Mouse (Mus musculus): ENCODE data around the gene Cfap298.

The Cfap298 gene

DNA sequence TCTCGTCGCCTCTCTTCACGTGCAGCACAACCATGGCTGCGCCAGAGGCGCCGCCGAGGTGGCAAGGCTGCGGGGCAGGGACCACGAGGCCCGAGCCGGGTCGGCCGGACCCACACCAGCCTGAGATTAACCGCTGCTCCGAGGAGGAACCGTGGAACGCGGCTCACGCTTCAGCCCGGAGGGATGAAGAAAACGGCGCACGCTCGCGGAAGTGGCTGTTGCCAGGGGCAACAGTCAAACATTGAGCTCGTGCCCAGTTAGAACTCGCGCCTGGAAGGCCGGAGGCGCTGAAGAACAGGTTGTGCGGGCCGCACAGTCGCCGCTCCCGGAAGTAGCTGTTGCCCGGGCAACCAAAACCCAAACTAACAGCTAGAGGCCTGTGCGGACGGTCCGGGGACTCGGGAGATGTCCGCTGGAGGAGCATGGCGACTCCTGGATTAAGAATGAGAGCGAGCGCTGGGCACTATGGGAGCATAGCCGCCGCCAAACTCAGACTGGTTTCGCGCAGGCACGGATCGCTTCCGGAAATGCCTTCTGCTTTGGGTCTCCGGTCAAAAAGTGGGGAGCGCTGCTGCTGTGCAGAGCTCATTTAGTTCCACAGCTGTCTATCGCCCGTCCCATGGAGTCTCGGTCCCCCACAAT lies at the start of gene Cfap298:
TSS of gene Cfap298 (minus strand) at position 428 of the 642 bp plus-strand sequence.
- DNase-seq (ENCODE audit: low spot score), result peak; percentile 84

DNA sequence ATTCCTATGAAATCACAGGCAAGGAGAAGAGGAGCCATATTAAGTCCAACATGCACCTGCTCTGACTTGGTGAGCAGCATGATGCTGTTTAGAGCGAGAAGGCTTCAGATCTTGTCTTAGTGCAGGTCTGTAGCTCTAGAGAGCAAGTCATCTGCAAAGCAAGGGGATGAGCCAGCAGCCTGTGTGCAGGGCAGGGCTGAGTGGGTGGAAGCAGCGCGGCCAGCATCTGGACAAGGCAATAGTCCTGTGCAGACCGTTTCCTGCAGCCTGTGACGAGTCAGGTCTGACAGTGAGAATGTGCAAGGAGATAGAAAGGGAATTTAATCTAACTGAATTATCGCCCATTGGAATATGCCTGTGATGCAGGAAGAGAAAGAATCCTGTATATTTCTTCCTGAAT lies 36.1 kb upstream of the Cfap298 start:
- DNase-seq (ENCODE audit: low spot score), result no peak

DNA sequence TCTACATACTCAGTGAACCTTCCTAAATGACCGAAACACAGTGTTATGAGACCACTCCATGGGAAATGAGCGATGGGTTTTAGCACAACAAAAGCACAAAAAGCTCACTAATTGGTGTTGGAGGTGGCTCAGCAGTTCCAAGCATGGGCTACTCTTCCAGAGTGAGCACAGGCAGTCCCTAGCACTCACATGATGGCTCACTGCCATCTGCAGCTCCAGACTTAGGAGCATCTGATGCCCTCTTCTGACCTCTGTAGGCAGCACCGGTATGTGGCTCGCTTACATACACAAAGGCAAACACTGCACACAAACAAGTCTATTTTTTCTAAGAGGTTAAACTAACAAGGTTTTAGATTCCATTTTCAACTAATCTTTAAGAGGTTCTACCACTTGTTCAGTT lies 31.3 kb upstream of the Cfap298 start:
- no peak for DNase-seq (ENCODE audit: low spot score)

DNA sequence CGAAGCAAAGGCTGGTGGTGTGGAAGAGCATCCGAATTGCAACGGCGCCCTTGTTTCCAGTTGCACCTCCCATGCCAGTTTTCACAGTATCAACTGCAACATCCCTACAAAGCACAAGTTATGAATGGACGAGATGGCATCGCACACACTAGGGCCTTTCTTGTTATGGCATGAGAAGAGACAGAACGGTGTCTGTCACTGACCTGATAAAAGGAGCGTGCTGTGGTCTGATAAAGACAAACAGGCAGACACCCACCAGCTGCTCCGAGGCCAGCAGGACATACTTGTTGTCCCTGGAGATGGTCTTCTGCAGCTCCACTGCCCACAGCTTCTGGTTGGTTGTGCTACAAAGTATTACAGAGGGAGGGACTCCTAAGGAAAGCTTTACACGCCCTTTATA lies 29.4 kb upstream of the Cfap298 start:
- DNase-seq (ENCODE audit: low spot score), result no peak

DNA sequence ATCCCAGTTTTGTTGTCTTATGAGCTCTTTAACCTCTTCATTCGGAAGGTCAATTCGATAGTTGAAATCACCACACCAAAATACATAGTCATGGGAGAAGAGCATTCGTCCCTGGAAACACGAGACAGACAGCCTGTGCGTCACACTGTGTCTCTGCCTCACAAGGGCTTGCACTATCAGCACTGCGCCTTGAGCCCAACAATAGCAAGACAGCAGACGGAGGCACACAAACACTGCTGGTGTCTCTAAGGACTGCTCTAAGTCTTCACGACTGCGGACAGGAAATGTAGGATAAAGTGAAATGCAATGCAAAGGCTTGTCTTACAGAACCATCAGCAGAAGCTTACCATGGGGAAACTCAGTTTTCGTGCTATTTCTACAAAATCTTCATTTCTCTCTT lies 29.0 kb upstream of the Cfap298 start:
- no peak for DNase-seq (ENCODE audit: low spot score)

DNA sequence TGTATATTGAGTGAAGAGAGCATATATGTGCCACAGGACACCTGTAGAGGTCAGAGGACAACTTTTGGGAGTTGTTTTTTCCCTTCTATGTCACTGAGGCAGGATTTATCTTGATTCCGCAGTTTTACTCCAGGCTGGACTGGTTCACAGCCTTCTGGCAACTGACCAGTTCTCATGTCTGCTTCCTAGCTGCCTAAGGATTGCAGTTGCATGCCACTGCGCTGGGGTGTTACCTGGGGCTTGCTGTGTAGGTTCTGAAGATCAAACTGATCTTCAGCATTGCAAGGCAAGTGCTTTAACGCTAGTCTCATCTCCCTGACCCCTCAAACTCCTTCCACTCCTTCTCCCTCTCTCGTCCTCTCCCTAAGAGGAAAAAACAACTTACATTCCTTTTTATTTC lies 28.3 kb upstream of the Cfap298 start:
- DNase-seq (ENCODE audit: low spot score), result no peak

DNA sequence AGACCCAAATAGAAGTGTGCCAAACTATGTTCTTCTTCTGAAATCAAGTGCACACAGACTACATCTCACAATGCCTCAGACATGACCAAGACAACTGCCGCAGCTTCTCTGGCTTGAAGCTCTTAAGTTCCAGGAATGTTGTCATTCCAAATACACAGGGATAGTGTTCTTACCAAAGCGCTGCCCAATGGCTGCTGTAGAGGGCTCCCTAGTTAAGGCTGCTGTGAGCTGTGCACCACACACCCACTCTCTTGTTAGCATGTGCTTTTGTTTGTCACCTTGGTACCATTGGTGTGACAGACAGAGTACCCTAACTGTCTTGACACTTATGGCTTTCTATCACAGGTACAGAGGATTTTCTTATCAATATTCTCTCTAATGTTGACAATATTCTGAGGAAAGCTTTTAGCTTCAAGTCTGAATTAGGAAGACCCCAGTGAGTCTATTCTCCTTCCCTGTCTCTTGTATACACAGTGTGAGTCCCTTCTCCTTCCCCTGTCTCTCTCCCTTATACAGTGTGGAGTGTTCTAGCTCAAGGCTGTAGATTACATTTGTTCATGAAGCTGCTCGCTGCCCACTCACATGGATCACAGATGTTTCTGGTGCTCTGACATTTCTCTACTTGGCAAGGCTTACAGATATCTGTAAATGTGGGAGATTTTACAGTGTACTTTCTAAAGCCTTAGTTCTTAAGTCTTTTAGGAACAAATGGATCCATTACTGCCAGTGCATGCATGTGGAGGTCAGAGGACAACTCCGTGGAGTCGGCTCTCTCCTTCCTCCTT lies 23.6 kb upstream of the Cfap298 start:
- DNase-seq (ENCODE audit: low spot score), result no peak

DNA sequence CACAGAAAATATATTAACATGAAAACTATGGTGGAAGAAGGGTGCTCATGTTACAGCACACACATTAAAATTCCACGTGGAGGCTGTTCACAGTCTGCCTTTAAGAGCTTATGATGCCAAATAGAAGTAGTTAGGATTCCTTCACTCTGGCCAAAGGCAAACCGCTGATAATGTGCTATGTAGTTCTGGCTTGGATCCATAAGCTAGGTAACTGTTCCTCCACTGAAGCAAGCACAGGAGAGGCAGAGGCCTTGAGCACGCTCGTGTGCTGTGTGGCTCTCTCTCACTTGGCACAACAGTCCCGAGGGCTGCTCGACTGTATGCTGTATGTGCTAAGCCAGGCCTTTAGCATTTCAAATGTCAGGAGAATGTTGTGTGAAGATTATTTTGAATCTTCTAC lies 20.6 kb upstream of the Cfap298 start:
- no peak for DNase-seq (ENCODE audit: low spot score)

DNA sequence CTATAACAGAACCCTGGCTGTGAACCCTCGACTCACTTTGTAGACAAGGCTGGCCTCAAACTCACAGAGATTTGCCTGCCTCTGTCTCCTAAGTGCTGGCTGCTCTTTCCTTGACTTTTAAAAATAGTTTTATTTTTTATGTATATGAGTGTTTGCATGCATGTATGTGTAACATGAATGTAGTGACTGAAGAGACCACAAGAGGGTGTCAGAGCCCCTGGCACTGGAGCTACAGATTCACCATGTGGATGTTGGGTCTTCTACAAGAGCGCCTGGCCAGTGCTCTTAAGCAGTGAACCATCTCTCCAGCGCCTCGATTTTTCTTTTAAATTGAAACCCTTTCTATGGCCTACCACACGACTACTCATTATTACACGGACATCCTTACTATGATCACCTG lies 18.9 kb upstream of the Cfap298 start:
- DNase-seq (ENCODE audit: low spot score), result no peak

DNA sequence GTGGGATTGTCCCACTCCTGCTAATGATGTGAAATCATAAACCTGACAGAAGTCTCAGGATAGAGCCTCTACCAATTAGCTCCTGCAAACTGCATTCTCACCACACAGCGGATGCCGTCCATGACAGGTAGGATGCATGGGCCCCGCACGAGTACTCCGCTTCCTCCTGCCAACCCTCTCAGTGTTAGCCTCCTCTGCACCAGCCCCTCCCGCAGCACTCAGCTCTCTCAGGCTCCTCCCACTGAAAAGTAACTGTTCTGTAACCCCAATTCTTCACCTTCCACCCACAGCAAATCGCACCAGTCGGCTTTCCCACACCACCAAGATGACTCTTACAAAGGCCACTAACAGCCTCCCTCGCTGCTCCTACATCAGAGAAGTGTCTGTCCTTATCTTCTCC lies 18.2 kb upstream of the Cfap298 start:
- no peak for DNase-seq (ENCODE audit: low spot score)

DNA sequence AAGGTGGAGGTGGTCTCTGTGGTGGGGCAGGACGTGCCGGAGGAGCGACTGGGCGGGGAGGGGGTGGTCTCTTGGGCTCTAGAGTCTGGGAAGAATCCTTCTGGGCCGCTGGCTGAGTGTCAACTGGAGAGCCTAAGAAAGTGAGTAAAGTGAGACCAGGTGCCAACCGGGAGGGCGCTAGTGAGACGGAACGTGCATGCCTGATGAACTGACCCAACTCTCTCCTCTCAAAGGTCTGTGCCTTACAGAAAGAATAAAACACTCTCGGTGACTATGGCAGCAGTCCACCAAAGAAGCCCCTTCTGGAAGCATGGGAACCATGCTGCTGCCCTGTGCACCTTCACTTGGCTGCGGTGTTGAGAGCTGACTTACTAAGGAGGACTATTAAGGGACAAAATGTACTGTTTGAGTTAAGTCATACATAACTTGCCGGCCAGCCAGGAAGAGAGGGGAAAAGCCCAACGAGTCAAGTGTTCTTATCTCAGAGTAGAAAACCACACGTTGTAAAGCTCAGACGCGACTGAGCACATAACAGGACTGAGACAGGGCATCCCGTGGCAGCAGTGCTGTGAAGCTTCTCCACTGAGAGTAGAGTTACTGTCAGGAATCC lies 15.5 kb upstream of the Cfap298 start:
- no peak for DNase-seq (ENCODE audit: low spot score)

DNA sequence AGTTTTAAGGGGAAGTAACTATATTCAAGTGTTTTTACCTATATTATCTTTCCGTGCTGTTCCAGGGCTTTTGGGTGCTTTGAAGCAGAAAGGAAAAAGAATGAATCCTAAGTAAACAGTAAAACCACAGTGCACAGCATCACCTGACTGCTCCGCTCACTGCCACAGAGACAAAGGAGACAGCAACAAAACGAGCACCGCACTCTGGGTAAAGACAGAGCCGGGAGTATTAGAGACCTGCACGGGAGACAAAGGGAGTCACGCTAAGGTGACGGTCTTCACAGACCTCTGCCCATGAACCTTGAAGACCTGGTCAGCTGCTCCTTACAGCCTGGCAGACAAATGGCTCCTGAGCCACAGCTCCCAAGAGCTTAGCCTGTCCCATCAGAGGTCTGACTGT lies 12.1 kb upstream of the Cfap298 start:
- no peak for DNase-seq (ENCODE audit: low spot score)

DNA sequence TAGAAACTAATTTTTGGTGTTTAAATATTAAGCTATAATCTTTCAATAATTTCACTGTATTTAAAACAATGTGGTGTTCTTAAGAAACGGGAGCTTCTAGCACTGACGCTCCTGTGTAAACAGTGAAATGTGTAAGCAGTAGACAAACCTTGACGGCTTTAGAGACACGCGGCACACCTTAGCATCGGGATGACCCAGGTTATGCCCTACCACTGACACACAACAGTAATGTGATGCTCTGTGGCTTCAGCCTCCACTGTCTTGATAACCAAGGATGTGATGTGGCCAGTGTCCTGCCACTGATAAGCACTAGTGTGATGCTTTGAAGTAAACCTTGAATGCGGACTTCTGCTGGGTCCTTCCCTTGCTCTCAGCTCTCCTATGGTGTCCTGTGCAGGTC lies 6.3 kb upstream of the Cfap298 start:
- DNase-seq (ENCODE audit: low spot score), result no peak

DNA sequence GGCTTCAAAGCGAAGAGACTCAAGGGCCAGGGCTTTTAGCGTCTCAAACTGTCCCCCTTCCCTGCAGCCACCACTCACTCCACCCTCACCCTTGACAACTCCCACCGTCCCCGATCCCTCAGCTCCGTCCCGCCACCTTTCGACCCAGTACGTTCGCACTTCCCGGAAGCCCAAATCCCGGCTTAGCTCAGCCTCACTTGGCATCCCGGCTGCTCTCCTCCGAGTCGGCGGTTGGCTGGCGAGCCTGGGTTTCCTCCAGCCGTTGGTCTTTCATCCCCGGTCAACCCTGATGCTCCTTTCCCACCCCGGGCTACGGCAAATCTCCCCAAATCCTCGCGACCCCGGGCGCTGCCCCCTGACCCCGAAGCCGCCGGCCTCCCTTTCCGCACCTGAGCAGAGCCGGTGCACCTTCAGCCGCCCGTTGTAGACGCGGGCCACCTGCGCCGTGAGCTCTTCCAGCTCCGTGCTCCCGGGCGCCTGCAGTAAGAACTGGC lies 674 bp downstream of the Cfap298 start:
- DNase-seq (ENCODE audit: low spot score), result no peak

DNA sequence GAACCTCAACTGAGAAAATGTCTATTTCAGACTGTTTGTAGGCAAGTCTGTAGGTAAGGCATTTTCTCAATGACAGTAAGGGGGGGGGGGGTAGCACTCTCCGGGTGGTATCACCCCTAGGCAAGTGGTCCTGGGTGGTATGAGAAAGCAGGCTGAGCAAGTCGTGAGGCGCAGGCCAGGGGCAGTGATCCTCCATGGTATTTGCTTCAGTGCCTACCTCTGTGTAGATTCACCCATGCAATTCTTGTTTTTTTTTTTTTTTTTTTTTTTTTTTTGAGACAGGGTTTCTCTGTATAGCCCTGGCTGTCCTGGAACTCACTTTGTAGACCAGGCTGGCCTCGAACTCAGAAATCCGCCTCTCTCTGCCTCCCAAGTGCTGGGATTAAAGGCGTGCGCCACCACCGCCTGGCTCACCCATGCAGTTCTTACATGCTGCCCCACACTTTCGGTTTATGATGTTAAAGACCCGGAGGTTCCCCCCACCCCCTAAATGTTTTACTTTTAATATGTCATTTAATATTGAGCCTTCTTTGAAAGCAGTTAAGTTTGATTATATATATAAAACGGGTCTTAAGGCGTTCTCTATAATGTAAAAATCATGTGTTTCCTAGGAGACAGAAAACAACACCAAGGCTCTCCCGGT lies 1.3 kb downstream of the Cfap298 start:
- no peak for DNase-seq (ENCODE audit: low spot score)

DNA sequence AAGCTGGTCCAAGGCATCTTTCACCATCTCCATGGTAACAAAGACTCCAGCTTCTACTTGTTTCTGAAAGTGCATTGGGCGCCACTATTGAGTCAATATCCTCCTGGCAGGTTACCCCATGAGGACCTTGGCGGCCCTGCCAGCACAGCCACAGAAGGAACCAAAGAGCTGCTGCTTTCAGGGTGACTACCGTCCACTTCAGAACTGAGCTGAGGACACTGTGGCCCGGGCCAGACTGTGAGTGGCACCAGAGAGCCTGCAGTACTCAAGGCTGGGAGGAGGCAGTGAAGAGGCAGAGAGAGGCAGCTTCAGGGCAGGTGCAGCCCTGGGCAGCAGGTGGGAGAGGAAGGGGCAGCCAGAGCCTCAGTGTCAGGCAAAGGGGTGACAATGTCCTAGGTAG lies 7.5 kb downstream of the Cfap298 start:
- DNase-seq (ENCODE audit: low spot score), result no peak

DNA sequence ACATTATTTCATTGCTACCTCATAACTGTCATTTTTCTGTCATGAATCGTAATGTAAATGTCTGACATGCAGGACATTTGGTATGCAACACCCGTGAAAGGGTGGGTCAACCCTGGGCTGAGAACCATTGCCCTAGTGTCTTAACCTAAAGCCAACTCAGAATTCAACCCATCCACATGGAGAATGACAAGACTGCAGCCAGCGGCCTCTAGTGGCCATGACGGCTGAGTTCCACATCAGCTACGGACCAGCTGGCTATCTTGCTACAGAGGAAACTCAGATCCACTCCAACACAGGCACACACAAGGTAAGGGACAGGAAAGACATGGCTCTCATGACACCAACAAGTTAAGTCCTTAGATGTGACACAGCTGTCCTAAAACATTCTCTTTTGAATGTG lies 9.5 kb downstream of the Cfap298 start:
- DNase-seq (ENCODE audit: low spot score), result peak; percentile 47

DNA sequence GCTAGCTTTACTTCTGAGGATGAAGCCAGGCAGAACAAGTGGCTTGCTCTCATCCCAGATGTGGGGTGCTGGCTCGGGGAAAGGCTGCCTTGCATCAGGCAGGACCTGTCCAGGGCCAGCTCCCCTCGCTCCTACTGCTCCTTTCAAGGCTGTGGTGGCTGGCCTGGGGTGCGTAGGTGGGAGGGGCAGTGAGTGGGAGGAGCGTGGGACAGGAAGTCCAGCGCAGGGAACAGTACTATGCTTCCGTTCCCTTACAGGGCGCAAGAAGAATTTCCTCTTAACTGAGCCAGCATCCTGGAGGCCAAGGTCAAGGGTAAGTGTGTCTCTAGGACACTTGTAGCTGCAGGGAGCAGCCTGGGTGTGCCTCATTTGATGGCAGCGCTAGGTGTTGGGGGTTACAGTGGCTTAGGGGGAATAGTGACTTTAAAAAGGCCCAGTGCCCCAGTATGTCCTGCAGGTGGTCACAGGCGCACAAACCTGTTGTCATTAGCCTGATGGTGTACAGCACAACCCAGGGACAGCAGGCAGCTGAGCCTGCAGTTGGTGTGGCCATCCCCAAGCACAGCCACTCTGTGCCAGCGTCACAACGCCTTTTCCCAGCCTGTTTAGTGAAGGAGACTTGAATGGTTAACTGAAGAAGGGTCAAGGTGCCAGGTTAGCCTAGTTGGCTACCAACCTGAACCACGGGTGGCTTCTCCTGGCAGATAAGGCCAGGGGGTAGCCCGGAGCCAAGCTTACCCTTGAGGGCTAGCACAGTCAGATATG lies 10.1 kb downstream of the Cfap298 start:
- DNase-seq (ENCODE audit: low spot score), result no peak

DNA sequence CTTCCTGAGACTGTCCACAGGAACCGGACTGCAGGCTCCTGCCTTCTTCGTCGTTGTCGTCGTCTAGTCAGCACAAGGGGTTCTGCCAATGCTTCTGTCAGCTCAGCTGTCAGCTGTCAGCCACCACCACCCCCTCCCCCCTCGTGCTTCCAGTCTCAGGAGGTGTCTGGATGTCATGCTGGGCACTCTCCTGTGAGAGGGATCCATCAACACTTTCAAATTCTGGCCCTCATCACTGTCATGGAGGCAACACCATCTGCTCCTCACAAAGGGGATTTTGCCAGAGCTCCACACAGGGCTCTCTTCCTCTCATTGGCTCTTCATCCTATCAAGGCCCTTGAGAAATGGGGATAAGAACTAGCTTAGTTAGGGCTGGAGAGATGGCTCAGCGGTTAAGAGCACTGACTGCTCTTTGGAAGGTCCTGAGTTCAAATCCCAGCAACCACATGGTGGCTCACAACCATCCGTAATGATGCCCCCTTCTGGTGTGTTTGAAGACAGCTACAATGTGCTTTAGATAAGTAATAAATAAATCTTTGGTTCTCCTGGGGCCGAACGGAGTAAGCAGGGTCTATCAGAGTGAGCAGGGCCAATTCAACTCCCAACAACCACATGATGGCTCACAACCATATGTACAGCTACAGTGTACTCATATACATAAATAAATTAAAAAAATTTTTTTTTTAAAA lies 13.3 kb downstream of the Cfap298 start:
- DNase-seq (ENCODE audit: low spot score), result no peak

DNA sequence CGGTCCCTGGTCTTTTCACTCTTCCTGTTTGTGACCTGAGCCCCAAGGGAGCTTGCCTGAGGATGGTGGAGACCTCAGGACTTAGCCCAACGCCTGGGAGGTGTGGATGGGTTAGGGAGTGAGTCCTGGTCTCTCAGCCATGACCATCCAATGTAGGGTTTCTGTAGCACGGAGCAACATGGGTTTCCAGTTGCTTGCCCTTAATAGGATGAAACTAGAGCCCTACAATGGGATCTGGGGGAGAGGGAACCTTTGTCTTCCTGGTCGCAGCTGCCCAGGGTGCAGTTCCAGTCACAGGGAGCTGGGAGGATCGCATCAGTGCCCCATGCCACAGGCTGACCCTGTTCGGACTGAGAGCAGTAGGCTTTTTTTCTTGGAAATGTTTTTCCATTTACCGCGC lies 17.8 kb downstream of the Cfap298 start:
- no peak for DNase-seq (ENCODE audit: low spot score)

DNA sequence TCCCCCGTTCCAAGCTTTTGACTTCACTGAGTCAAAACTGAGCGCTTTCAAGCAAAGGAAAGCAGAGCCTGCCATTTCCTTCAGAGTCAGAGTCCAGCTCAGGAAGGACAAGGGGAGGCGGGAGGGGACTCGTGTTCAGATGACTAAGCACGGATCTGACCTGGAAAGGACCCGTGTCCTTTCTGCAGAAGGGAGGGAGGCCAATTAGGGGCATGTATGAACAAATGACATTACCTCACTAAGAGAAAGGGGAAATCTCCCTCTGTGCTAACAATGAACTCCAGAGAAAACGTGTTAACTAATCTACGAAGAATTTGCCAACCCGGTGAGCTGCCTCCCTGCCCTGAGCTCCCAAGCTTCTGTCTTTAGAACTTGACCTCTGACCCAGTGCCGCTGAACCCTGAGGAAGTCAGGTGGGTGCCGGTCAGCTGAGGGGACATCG lies 18.9 kb downstream of the Cfap298 start:
- no peak for DNase-seq (ENCODE audit: low spot score)

All from ovary, postnatal 10 days (tissue).